Mouse (Mus musculus) cerebellum, adult 8-10 months (tissue): ENCODE measurements at regions not wholly inside any gene's neighbourhood (a gene's known extent, or its start where the extent isn't known, plus 50 kb on each side); places are given as distances from the start of the nearest gene placed in this dataset.

ENCODE experiments used
- DNase-seq: peaks from one replicate; pipeline ENCODE4 v3.0.0; 2022

- no peak for DNase-seq
Observed at GRCm38 (mm10) chr2:27590511-27590910, 75.6 kb downstream of the Wdr5 start.

DNA sequence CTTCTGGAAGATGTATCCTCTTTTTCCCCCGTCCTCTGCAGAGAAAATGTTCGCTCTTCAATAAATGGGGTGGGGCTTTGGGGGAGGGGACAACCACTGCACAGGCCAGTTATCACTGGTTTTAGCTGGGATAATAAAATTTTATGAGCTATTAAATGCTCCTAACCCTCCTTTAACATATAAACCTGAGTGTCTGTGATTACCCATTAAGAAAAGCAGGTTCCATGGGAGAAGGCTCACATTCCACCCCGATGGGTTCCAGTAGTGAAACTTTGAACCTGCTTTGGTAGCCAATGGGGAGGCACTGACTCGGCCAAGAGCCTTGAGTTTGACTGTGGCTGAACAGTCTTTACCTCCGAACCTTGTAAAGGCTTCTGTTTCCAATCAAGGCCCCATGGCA is 76.7 kb downstream of the Wdr5 start:
- no peak for DNase-seq

GRCm38 (mm10) chr2:27593338-27593737 is 78.4 kb downstream of the Wdr5 start:
- no peak for DNase-seq

GRCm38 (mm10) chr2:27595251-27595650 is 80.3 kb downstream of the Wdr5 start:
- no peak for DNase-seq

DNA sequence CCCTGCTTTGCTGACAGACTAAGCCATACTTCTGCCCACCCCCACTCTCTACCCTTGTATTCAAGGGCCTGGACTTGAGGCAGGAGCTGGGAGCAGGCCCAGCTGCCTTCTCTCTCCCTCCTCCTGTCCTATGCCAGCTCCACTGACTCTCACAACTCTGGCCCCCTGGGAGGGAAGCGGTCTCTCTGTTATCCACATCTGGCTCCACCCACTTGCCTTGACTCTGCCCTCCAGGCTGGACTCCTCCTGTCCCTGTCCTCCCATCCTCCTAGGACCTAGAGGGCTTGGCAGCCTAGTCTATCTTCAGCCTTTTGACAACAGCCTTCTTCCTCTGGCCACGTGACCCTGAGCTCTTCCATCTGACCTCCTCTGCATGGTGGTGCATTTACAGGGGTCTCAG is 80.0 kb upstream of the Rxra start:
- DNase-seq: no peak

GRCm38 (mm10) chr2:27596966-27597365 is 79.3 kb upstream of the Rxra start:
- DNase-seq: no peak

GRCm38 (mm10) chr2:27597901-27598300 is 78.3 kb upstream of the Rxra start:
- no peak for DNase-seq

- peak; percentile 12 for DNase-seq
Observed at GRCm38 (mm10) chr2:27599061-27599768, 77.0 kb upstream of the Rxra start.

DNA sequence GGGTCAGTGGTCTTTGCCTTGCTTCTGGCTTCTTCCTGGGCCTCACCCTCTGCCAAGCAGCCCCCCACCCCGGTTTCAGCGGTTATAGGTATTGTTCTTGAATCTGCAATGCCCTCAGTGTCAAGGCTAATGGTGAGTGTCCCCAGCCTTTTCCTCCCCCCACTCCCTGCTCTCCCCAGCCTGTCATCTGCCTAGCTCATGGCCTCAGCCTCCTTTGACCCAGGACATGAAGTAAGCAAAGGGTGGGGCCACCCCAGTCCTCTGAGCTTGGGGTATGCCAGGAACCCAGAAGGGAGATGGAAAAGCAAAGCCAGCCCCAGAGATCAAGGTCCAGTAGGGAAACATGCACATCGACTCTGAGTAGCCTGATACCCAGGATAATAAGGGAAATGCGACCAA is 76.5 kb upstream of the Rxra start:
- no peak for DNase-seq

GRCm38 (mm10) chr2:27603333-27603732 is 72.9 kb upstream of the Rxra start:
- no peak for DNase-seq

DNA sequence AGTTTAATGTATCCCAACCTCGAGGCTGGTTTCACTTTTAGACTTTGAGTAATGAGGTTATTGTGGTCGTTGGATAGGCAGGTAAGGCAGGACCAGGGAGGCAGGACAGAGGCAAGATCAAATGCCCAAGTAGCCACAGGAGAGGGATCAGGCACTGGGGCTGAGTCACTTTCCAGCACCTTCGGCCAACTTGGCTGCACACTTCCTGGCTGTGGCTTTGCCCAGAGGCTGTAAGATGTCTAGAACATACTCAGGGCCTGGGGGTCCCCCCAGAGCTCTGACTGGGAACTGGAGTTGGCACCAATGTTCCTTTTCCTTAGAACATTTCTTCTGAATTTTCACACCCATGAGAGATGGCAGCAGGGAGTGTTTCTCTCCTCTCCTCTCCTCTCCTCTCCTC is 71.7 kb upstream of the Rxra start:
- no peak for DNase-seq

- no peak for DNase-seq
Observed at GRCm38 (mm10) chr2:27606816-27607215, 69.4 kb upstream of the Rxra start.

DNA sequence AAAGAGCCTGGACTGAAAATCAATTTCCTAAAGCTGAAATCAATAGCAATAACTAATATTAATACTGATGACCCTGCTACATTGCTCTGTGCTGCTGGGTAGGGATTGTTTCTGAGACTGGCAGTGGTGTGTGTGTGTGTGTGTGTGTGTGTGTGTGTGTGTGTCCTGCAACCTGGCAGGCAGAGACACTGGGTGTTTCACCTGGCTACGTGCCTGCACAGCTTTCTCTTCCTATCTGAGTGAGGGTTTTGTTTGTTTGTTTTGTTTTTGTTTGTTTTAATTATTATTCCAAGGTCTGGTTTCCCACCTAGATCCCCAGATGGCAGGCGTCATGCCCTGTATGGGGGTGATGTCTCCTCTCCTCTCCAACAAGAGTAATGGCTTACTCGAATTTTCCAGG is 54.5 kb upstream of the Rxra start:
- DNase-seq: no peak

GRCm38 (mm10) chr2:27624656-27625366 is 51.4 kb upstream of the Rxra start:
- DNase-seq: no peak
